Mouse (Mus musculus) CD4-positive helper T cell, adult 2 months (primary cell): ENCODE results near the gene Olfr1469.
"Not testable (repeated sequence)": the region's sequence is repeated elsewhere in the genome, so short reads cannot be mapped to it uniquely, and the experiment has no call there.

ENCODE experiments used
- DNase-seq: peaks from one replicate; pipeline ENCODE4 v3.0.0-alpha.2; 2012; ENCODE audit warnings: low read depth, missing footprints, low spot score

Gene Olfr1469

GRCm38 (mm10) chr19:13407549-13407948 lies at the start of gene Olfr1469:
Gene Olfr1469 (plus strand): TSS chr19:13407849.
- no peak for DNase-seq

- DNase-seq, result no peak
Measured at GRCm38 (mm10) chr19:13361936-13362335, 45.7 kb upstream of the Olfr1469 start, which contains the start of gene Olfr1467. Gene Olfr1467 (plus strand): TSS chr19:13362236.

GRCm38 (mm10) chr19:13443109-13443508 lies 35.5 kb downstream of the Olfr1469 start, which contains the start of gene Olfr1471:
Gene Olfr1471 (plus strand): TSS chr19:13443409.
- DNase-seq, result not testable (repeated sequence)

GRCm38 (mm10) chr19:13455986-13456385 lies 48.3 kb downstream of the Olfr1469 start, which contains the start of gene Olfr1472:
Gene Olfr1472 (minus strand): TSS chr19:13456086.
- no peak for DNase-seq
